Mouse (Mus musculus) myocyte (in vitro differentiated cells): ENCODE measurements around the gene Ifnl3. TPM values are rescaled to one million over a fixed set of nuclear protein-coding genes. Genes with fewer than 3 reads are reported as not detected.
"Not testable (repeated sequence)": the region's sequence is repeated elsewhere in the genome, so short reads cannot be mapped to it uniquely, and the experiment has no call there.

Source experiments
- H3K27me3 ChIP-seq: one replicate; pipeline ENCODE4 v1.6.1; 2011; ENCODE audit not compliant: control insufficient read depth, insufficient read depth, insufficient read length
- H3K36me3 ChIP-seq: one replicate; pipeline ENCODE4 v1.6.1; 2011; ENCODE audit not compliant: control insufficient read depth, insufficient read depth
- H3K4me2 ChIP-seq: one replicate; pipeline ENCODE4 v1.6.1; 2011; ENCODE audit warnings: low read depth, control low read depth
- H3K4me3 ChIP-seq: one replicate; pipeline ENCODE4 v1.5.1; 2011; ENCODE audit warnings: mild to moderate bottlenecking, control low read depth, moderate library complexity
- H3K79me2 ChIP-seq: one replicate; pipeline ENCODE4 v1.6.1; 2011; ENCODE audit not compliant: control insufficient read depth, insufficient read depth
- H3ac ChIP-seq: one replicate; pipeline ENCODE4 v1.6.1; 2011; ENCODE audit not compliant: control insufficient read depth, insufficient read length
- CEBPB ChIP-seq: IDR thresholded peaks from 2 replicates; pipeline ENCODE4 v1.6.1; 2011; ENCODE audit warnings: mild to moderate bottlenecking, moderate library complexity; ENCODE audit not compliant: poor library complexity, insufficient read depth, severe bottlenecking
- E2F4 ChIP-seq: IDR thresholded peaks from one replicate; pipeline ENCODE4 v1.6.1; 2011; ENCODE audit warnings: mild to moderate bottlenecking, control low read depth, moderate library complexity; ENCODE audit not compliant: insufficient read depth
- MAX ChIP-seq: IDR thresholded peaks from one replicate; pipeline ENCODE4 v1.6.1; 2011; ENCODE audit warnings: low read depth, mild to moderate bottlenecking, control low read depth
- MYOD1 ChIP-seq, 3 experiments: IDR thresholded peaks; one replicate each; pipeline ENCODE4 v1.6.1; 2011; ENCODE audit warnings: control low read depth in 2 of 3, low read depth in 2 of 3, mild to moderate bottlenecking in 2 of 3, moderate library complexity in 1 of 3; ENCODE audit not compliant: insufficient read length in 2 of 3, control insufficient read depth in 1 of 3
- MYOG ChIP-seq, 3 experiments: IDR thresholded peaks; one replicate each; pipeline ENCODE4 v1.6.1; 2011; ENCODE audit warnings: control low read depth in 2 of 3, low read depth in 2 of 3, mild to moderate bottlenecking in 2 of 3; ENCODE audit not compliant: insufficient read length in 2 of 3, control insufficient read depth in 1 of 3, insufficient read depth in 1 of 3
- POLR2A ChIP-seq: IDR thresholded peaks from one replicate; pipeline ENCODE4 v1.6.1; 2011; ENCODE audit warnings: low read depth, mild to moderate bottlenecking, control low read depth, moderate library complexity; ENCODE audit not compliant: insufficient read length
- POLR2AphosphoS2 ChIP-seq: IDR thresholded peaks from one replicate; pipeline ENCODE4 v1.6.1; 2011; ENCODE audit warnings: low read depth, control low read depth; ENCODE audit not compliant: insufficient read length
- REST ChIP-seq: IDR thresholded peaks from one replicate; pipeline ENCODE4 v1.6.1; 2011; ENCODE audit warnings: mild to moderate bottlenecking, control low read depth, moderate library complexity; ENCODE audit not compliant: insufficient read depth, insufficient read length
- SRF ChIP-seq: IDR thresholded peaks from one replicate; pipeline ENCODE4 v1.6.1; 2011; ENCODE audit warnings: low read depth; ENCODE audit not compliant: control insufficient read depth, insufficient read length
- TCF12 ChIP-seq: IDR thresholded peaks from one replicate; pipeline ENCODE4 v1.6.1; 2011; ENCODE audit warnings: mild to moderate bottlenecking, control low read depth; ENCODE audit not compliant: poor library complexity, insufficient read depth, severe bottlenecking
- TCF3 ChIP-seq: IDR thresholded peaks from one replicate; pipeline ENCODE4 v1.6.1; 2011; ENCODE audit warnings: low read depth, control low read depth; ENCODE audit not compliant: insufficient read length
- USF1 ChIP-seq: IDR thresholded peaks from one replicate; pipeline ENCODE4 v1.6.1; 2011; ENCODE audit warnings: low read depth, mild to moderate bottlenecking, control low read depth, moderate library complexity
- polyA plus RNA-seq: library from polyadenylated mRNA; unstranded; fragments of >200 nt; fragmentation: generic; extraction: Trizol; gene quantifications from one replicate; pipeline ENCODE4 v1.2.1, GENCODE M21; 2012; ENCODE audit warnings: missing spikeins

Ifnl3 gene
- not detected for polyA plus RNA-seq

GRCm38 (mm10) chr7:28522536-28522935 lies at the start of gene Ifnl3:
Gene Ifnl3, plus strand, starts transcription at chr7:28522836.
- not testable (repeated sequence) for H3K4me3 ChIP-seq, H3K79me2 ChIP-seq, H3K36me3 ChIP-seq, H3ac ChIP-seq, H3K4me2 ChIP-seq
- peaks cover 20% of the 10 kb centered on the region for H3K27me3 ChIP-seq

DNA sequence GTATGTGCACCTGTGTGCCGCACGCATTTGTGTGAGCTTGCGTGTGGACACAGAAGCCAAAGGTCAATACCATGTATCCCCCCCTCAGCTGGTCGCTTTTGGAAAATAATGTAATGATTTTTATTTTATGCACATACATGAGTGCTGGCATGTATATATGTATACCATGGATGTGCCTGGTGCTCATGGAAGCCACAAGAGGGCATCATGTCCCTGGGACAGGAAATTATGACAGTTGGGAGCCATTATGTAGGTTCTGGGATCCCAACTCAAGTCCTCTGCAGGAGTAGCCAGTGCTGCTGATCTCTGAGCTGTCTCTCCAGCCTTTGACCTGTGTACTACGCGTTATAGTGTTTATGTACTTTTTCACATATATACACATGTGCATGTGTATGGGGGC lies 46.4 kb upstream of the Ifnl3 start:
- Histone ChIP-seq H3K27me3 (peaks cover 31% of the 10 kb centered on the region), H3K79me2 (no peaks in the 10 kb centered on the region), H3K4me3 (no peak overlapping the region), H3K4me2 (no peak overlapping the region), H3ac (no peak overlapping the region), H3K36me3 (no peaks in the 10 kb centered on the region)
- TF ChIP-seq REST (no peak), POLR2A (no peak), TCF3 (no peak), TCF12 (no peak), USF1 (no peak)

DNA sequence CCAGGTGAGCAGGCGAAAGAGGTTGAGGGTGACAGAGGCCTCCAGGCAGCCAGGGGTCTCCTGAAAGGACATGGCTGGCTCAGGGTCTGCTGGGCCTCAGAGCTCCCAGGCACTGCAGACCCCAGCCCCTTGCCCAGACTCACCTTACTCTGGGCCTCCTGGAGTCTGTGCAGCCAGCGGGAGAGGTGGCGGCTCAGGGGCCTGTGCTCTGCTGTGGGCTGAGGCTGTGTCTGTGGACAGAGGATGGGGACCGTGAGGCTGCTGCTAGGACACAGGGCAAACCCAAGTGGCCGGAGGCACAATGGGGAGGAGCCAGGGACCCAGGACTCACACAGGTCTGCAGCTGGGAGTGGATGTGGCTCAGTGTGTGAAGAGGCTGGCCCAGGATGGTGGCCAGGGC lies 45.3 kb upstream of the Ifnl3 start:
- Histone ChIP-seq H3K27me3 (peaks cover 38% of the 10 kb centered on the region), H3K4me2 (no peak overlapping the region), H3K36me3 (no peaks in the 10 kb centered on the region), H3K79me2 (no peaks in the 10 kb centered on the region), H3K4me3 (no peak overlapping the region), H3ac (no peak overlapping the region)
- TF ChIP-seq MYOD1 (IDR thresholded peaks at IDR 0.05; ENCODE audit: control insufficient read depth in 1 of 3, insufficient read length in 2 of 3, low read depth in 2 of 3): no peak
- TF ChIP-seq POLR2A: no peak
- TF ChIP-seq SRF: no peak

- peaks cover 30% of the 10 kb centered on the region for H3K27me3 ChIP-seq
- no peaks in the 10 kb centered on the region for H3K79me2 ChIP-seq
- H3K4me2 ChIP-seq: no peak overlapping the region
- no peaks in the 10 kb centered on the region for H3K36me3 ChIP-seq
- H3K4me3 ChIP-seq: no peak overlapping the region
- H3ac ChIP-seq: no peak overlapping the region
- TF ChIP-seq TCF3 (no peak), CEBPB (no peak), MYOD1 (IDR thresholded peaks at IDR 0.05; ENCODE audit: control insufficient read depth in 1 of 3, insufficient read length in 2 of 3, low read depth in 2 of 3) (no peak), REST (no peak), TCF12 (no peak)
Observed at GRCm38 (mm10) chr7:28478854-28479253, 43.8 kb upstream of the Ifnl3 start.

DNA sequence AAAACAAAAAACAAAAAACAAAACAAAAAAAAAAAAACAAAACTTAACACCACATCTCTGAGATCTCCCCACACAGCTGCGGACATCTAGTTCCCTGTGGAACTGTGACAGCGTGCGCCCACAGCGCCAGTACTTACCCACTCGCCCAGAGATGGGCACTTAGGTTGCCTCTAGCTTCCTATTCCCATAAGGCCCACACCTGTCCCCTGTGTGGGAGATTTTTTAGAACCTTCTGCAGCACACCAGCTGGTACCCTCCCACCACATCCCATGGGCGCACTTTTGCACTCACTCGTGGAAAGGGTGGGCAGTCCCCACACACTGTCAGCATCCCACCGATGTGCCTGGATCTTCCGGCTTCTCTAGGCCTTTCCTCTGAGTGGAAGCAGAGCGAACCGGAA lies 39.8 kb upstream of the Ifnl3 start:
- no peak overlapping the region for H3K4me3 ChIP-seq
- H3K36me3 ChIP-seq: no peaks in the 10 kb centered on the region
- H3K27me3 ChIP-seq: peaks cover 23% of the 10 kb centered on the region
- TF ChIP-seq TCF12: no peak
- TF ChIP-seq TCF3: no peak
- no peak for TF ChIP-seq SRF
- TF ChIP-seq USF1: no peak
- no peak for TF ChIP-seq POLR2A
- no peak for TF ChIP-seq CEBPB
- no peaks in the 10 kb centered on the region for H3K79me2 ChIP-seq
- no peak overlapping the region for H3K4me2 ChIP-seq
- no peak overlapping the region for H3ac ChIP-seq

DNA sequence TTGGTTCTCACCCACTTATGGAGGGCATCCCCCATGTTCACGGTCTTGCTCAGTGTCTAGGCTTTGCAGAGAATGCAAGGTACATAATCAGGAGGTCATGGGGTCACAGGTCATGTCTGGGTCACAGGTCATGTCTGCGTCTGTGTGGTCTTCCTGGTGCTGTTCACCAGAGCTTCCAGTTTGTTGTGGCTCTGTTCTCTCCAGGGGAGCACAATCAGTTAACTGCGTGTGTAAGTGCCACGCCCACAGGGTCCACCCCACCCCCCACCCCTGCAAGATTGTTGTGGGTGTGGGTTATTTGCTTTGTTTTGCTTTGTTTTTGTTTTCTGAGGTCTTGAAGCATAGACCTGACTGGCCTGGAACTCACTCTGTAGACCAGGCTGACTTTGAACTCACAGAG lies 38.4 kb upstream of the Ifnl3 start:
- no peaks in the 10 kb centered on the region for H3K79me2 ChIP-seq
- H3K4me2 ChIP-seq: no peak overlapping the region
- TF ChIP-seq USF1 (no peak), POLR2A (no peak), MAX (no peak), E2F4 (no peak), CEBPB (no peak)
- H3K4me3 ChIP-seq: no peak overlapping the region
- H3K36me3 ChIP-seq: no peaks in the 10 kb centered on the region
- H3K27me3 ChIP-seq: peaks cover 21% of the 10 kb centered on the region
- no peak overlapping the region for H3ac ChIP-seq

GRCm38 (mm10) chr7:28488030-28488491 lies 34.6 kb upstream of the Ifnl3 start:
- no peak overlapping the region for H3K4me3 ChIP-seq
- H3K4me2 ChIP-seq: peak overlapping the region; percentile 59
- H3K36me3 ChIP-seq: no peaks in the 10 kb centered on the region
- H3K79me2 ChIP-seq: no peaks in the 10 kb centered on the region
- no peak for TF ChIP-seq USF1
- no peak for TF ChIP-seq TCF12
- no peak for TF ChIP-seq SRF
- no peak for TF ChIP-seq TCF3
- TF ChIP-seq POLR2A: no peak
- TF ChIP-seq REST: no peak
- no peak for TF ChIP-seq POLR2AphosphoS2
- TF ChIP-seq CEBPB: no peak
- no peak for TF ChIP-seq E2F4
- no peak for TF ChIP-seq MAX
- no peak for TF ChIP-seq MYOG (IDR thresholded peaks at IDR 0.05; ENCODE audit: control insufficient read depth in 1 of 3, insufficient read depth in 1 of 3, insufficient read length in 2 of 3, low read depth in 2 of 3)
- TF ChIP-seq MYOD1 (IDR thresholded peaks at IDR 0.05; ENCODE audit: control insufficient read depth in 1 of 3, insufficient read length in 2 of 3, low read depth in 2 of 3): no peak
- no peaks in the 10 kb centered on the region for H3K27me3 ChIP-seq
- no peak overlapping the region for H3ac ChIP-seq
